Mouse (Mus musculus) cerebellum, adult 2 months (tissue): ENCODE results near the gene Rbl2. TPM values are rescaled to one million over a fixed set of nuclear protein-coding genes. Genes with fewer than 3 reads are reported as not detected.

Experiments used
- DNase-seq, 2 experiments: peaks; one replicate each; pipeline ENCODE4 v3.0.0; 2021
- H3K27ac ChIP-seq: fragments of 200-500 bp; 2 replicates; pipeline ENCODE4 v1.5.1; 2012; ENCODE audit warnings: low read length, control low read depth, inconsistent platforms; ENCODE audit not compliant: insufficient read depth
- H3K27me3 ChIP-seq: fragments of 200-500 bp; 2 replicates; pipeline ENCODE4 v1.6.1; 2012; ENCODE audit warnings: inconsistent platforms, mild to moderate bottlenecking, low read length, moderate library complexity; ENCODE audit not compliant: control insufficient read depth, insufficient read depth
- H3K4me1 ChIP-seq: fragments of 200-500 bp; 2 replicates; pipeline ENCODE4 v1.6.1; 2011; ENCODE audit warnings: low read length; ENCODE audit not compliant: control insufficient read depth, insufficient read depth
- H3K4me3 ChIP-seq: fragments of 200-500 bp; replicated peaks from 2 replicates; pipeline ENCODE3; 2011; ENCODE audit warnings: mild to moderate bottlenecking, low read depth, low read length, control low read depth; ENCODE audit not compliant: insufficient read depth
- CTCF ChIP-seq: fragments of 200-500 bp; IDR thresholded peaks from 2 replicates; pipeline ENCODE4 v1.5.1; 2011; ENCODE audit warnings: low read depth, mild to moderate bottlenecking, control low read depth, low read length, moderate library complexity, borderline replicate concordance; ENCODE audit not compliant: insufficient read depth
- POLR2A ChIP-seq: fragments of 200-500 bp; IDR thresholded peaks from 2 replicates; pipeline ENCODE4 v1.6.1; 2011; ENCODE audit warnings: low read length, control low read depth, borderline replicate concordance; ENCODE audit not compliant: insufficient read depth
- WGBS: fragments of 180-500 bp; shearing (Covaris S2); methylation state at CpG from one replicate; pipeline ENCODE4 v1.1.7; 2018; 5-methylcytosine and 5-hydroxymethylcytosine counted together
- polyA plus RNA-seq: library from polyadenylated mRNA; depleted of rRNA; stranded (reverse); fragments of >200 nt; gene quantifications from 2 replicates; pipeline ENCODE4 v1.2.3, GENCODE M21; 2012

Gene Rbl2
- polyA plus RNA-seq, 1 experiment = 39.5 TPM

DNA sequence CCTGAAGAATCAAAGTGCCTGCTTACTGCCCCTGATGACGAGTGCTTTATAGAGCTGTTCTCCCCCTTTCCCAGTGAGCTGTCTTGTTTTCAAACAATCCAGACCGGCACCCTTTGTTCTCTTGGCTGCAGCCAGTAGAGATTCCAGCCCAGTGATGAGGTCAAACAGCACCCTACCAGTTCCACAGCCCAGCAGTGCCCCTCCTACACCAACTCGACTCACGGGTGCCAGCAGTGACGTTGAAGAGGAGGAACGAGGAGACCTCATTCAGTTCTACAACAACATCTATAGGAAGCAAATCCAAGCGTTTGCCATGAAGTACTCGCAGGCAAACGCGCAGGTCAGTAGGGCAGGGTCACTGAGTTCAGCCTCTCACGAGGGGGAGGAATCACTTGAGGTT, 45.1 kb downstream of the Rbl2 start:
- Histone ChIP-seq H3K27me3 (no peaks in the 10 kb centered on the region), H3K4me1 (no peaks in the 10 kb centered on the region), H3K4me3 (no peak overlapping the region), H3K27ac (no peak overlapping the region)
- 75% methylated on average over 11 of the region's 11 CpGs for WGBS
- DNase-seq = no peak
- TF ChIP-seq CTCF (no peak), POLR2A (no peak)

DNA sequence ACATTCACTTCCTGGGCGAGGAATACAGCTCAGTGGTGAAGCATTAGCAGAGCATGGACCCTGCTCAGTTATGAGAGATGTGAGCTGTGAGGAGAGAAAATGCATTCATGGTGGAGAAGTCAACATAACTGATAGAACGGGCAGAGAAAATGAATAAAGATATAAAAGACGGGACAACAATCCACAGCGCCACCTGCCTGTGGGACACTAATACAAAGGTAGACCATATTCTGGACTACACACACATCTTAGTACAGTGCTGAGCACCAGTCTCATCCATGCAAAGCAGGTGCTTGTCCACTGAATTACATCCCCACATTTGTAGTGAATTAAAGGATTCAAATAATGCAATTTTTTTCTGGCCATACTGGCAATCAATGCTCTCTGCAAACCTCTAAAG, 47.7 kb downstream of the Rbl2 start:
- Histone ChIP-seq H3K27ac (no peak overlapping the region), H3K4me3 (no peak overlapping the region), H3K4me1 (no peaks in the 10 kb centered on the region), H3K27me3 (no peaks in the 10 kb centered on the region)
- TF ChIP-seq POLR2A (no peak), CTCF (no peak)
- no peak for DNase-seq
- WGBS = 91% methylated on average over 4 of the region's 4 CpGs

DNA sequence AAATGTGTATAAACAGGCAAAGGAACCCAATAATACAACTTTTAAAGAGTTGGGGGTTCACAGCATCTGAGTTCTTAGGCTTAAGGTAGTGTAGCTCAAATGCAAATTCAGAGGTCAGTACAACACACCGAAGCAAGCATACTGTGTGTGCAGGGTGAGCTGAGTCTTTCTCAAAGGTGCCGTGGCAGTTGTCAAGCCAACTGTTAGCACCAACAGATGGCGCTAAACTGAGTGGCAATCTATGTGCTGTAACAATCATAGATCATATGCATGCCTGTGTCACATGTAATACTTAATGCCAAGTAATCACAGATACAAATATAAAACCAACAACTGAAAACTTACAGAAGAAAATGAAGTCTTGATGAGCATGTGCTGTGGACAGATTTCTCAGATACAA, 48.3 kb downstream of the Rbl2 start:
- H3K27me3 ChIP-seq = no peaks in the 10 kb centered on the region
- 64% methylated on average over 3 of the region's 3 CpGs for WGBS
- no peaks in the 10 kb centered on the region for H3K4me1 ChIP-seq
- no peak overlapping the region for H3K4me3 ChIP-seq
- peak; percentile 37; the same call in 1 of the 2 replicates for TF ChIP-seq CTCF
- no peak for TF ChIP-seq POLR2A
- no peak overlapping the region for H3K27ac ChIP-seq
- DNase-seq = no peak

DNA sequence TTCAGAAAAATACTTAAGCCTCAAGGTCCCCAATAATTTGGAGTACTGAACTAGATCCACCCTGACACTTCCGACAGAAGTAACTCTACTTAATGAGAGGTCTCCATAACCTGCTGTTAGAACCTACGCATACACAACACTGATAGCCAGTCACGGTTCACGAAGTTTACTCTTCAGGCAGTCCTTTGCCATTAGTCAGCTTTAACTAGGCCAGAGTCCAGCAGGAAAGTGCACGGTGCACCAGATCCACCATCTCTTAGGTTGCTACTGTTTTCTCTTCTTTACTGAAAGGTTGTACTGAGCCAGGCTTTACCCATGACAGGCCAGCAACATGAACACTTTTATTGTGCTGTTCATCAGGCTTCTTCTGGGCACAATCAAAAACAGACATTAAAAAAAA, 54.5 kb downstream of the Rbl2 start:
- WGBS = 91% methylated on average over 5 of the region's 5 CpGs
- Histone ChIP-seq H3K4me3 (no peak overlapping the region), H3K27ac (no peak overlapping the region), H3K4me1 (no peaks in the 10 kb centered on the region), H3K27me3 (no peaks in the 10 kb centered on the region)
- DNase-seq = no peak
- TF ChIP-seq CTCF (no peak), POLR2A (no peak)

DNA sequence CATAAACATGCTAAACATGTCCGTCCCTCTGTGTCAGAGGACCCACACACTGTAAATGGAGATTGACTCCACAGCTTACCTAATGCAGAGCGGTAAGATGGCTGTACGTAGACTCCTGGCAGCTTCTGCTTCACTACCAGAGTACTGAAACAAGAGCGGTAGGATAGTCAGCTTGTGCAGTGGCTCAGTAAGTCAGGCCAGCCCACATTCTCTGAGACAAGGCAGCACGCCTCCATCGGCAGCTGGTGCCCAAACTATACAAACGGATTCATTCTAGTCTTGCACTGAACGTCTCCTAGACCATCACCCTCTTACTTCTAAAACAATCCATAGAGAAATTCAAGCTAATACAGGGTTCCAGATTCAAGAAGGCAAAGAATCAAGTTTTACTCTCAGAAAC, 56.9 kb downstream of the Rbl2 start:
- DNase-seq = no peak
- no peak overlapping the region for H3K27ac ChIP-seq
- WGBS = 88% methylated on average over 8 of the region's 8 CpGs
- TF ChIP-seq POLR2A (no peak), CTCF (no peak)
- no peak overlapping the region for H3K4me3 ChIP-seq
- no peaks in the 10 kb centered on the region for H3K27me3 ChIP-seq
- peaks cover 8% of the 10 kb centered on the region for H3K4me1 ChIP-seq

DNA sequence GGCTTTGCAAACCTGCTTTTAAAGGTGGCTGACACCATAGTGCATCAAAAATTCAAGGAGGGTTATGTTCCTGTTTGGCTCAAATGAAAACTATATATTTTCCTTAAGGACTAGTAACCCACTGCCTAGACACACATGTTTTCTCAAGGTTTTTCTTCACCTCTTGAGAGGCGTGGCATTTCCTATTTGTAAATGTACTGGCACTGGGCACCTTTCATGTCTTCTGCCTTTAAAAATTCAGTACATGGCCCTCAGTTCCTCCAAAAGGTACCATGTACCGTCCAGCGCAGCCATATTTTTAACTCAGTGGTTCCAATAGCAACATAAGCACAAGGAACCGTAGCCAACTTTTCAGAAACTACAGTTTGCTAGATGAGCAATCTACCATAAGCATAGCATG, 62.9 kb downstream of the Rbl2 start:
- WGBS = 47% methylated on average over 4 of the region's 4 CpGs

DNA sequence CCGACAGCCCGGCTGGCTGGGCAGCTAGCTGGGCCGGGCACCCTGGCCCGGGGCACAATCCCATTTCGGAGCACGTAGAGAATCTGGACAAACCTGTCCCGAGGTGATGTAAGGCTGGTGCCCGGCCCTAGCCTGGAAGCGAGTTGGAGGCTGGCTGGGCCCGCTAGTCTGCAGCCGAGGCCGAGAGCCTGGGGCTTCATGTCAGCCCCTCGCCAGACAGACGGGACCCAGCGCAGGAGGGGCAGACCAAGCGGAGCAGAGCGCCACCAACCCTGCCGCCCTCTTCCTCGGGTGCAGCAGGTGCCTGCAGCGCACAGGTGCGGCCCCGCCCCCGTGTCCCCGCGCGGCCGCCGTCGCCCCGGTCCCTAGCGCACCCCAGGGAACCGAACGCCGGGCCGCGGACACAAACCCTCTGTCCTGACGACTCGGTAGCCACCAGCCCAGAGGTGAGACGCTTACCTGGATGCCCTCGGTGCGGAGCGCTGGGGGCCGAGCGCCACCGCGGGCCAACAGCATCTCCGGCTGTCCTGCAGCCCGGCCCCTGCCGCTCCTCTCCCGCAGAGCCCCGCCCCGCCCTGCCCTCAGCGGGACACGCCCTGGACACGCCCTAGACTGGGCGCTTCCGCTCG, 63.7 kb downstream of the Rbl2 start:
- Histone ChIP-seq H3K27me3 (no peaks in the 10 kb centered on the region), H3K27ac (peak overlapping the region; percentile 82), H3K4me1 (peaks cover 8% of the 10 kb centered on the region), H3K4me3 (peak overlapping the region; percentile 79)
- DNase-seq = no peak
- TF ChIP-seq POLR2A = peak; percentile 72; the same call in 1 of the 2 replicates
- no peak for TF ChIP-seq CTCF
- under 1% methylated on average over 57 of the region's 58 CpGs for WGBS

More for the DNA sequence above, 62.9 kb downstream of the Rbl2 start:
- Histone ChIP-seq H3K27ac (no peak overlapping the region; the same call in 1 of the 2 replicates), H3K4me3 (peak overlapping the region; percentile 79), H3K4me1 (peaks cover 8% of the 10 kb centered on the region), H3K27me3 (no peaks in the 10 kb centered on the region)
- DNase-seq = no peak
- TF ChIP-seq CTCF (no peak), POLR2A (no peak)

DNA sequence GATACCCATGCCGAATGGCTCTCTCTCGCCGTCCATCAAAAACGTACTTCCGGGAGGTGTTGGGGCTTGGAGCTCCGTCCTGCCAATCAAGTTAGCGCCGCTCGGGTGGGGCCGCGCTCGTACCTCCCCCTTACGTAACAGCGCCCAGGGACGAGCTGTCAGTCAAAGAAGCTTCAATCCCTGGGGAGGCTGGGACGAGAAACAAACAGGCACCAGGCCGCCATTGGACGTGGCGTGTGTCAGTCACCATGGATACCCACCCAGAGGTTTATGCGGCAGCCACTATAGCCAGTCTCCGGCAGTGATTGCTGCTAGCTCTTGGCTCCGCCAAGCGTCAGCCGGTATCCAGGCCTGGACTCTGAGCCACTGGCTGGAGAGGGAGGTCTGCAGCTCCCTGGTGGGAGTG, 64.2 kb downstream of the Rbl2 start:
- no peaks in the 10 kb centered on the region for H3K27me3 ChIP-seq
- H3K4me3 ChIP-seq = peak overlapping the region; percentile 51
- DNase-seq = peak; percentile 100
- WGBS = under 1% methylated on average over 24 of the region's 24 CpGs
- 0 out of 2 replicates have a peak, but pooled peaks have one; percentile 4 for TF ChIP-seq CTCF
- TF ChIP-seq POLR2A = peak; percentile 91
- H3K4me1 ChIP-seq = peaks cover 8% of the 10 kb centered on the region
- H3K27ac ChIP-seq = peak overlapping the region; percentile 39; the same call in 1 of the 2 replicates
